Mouse (Mus musculus) layer of hippocampus, postnatal 25 days (tissue): ENCODE measurements around the gene Igsf9. TPM values are rescaled to one million over a fixed set of nuclear protein-coding genes. Genes with fewer than 3 reads are reported as not detected.

ENCODE experiments used
- DNase-seq, 2 experiments: peaks; one replicate each; pipeline ENCODE4 v3.0.0; 2022; ENCODE audit warnings: mixed read lengths in 2 of 2, low spot score in 1 of 2; ENCODE audit errors: extremely low spot score in 1 of 2
- total RNA-seq, 2 experiments: library from RNA; stranded (reverse); gene quantifications; 2 replicates each; pipeline ENCODE4 v1.2.3; 2021

Igsf9 gene
- total RNA-seq, 2 experiments from 2014 or later: 5.6 to 8.2 TPM

GRCm38 (mm10) chr1:172546062-172546461 is 64.5 kb downstream of the Igsf9 start:
- no peak for DNase-seq

Other genes starting within 250 kb of the Igsf9 start
- not detected for gene Atp1a4, start 223.4 kb upstream of the Igsf9 start, total RNA-seq
- gene Igsf8, start 220.1 kb upstream of the Igsf9 start, total RNA-seq: 100 to 1,000 TPM; 253 to 278 TPM
- gene Atp1a2, start 183.7 kb upstream of the Igsf9 start, total RNA-seq: 100 to 1,000 TPM; 592 to 599 TPM
- gene Kcnj9, start 152.5 kb upstream of the Igsf9 start, total RNA-seq: 10 to 100 TPM; 59.0 to 68.9 TPM
- gene Kcnj10, start 140.6 kb upstream of the Igsf9 start, total RNA-seq: 10 to 100 TPM; 84.0 to 88.1 TPM
- 1 to 10 TPM; 8.6 to 8.9 TPM for gene Pigm, start 105.2 kb upstream of the Igsf9 start, total RNA-seq
- not detected for gene Slamf9, start 6.4 kb upstream of the Igsf9 start, total RNA-seq
- 10 to 100 TPM; 10.4 to 12.1 TPM for gene Tagln2, start 18.3 kb downstream of the Igsf9 start, total RNA-seq
- 1 to 10 TPM; 3.1 to 3.9 TPM for gene Cfap45, start 39.0 kb downstream of the Igsf9 start, total RNA-seq
- under 1 TPM; 0.39 to 0.56 TPM for gene Vsig8, start 74.2 kb downstream of the Igsf9 start, total RNA-seq
- gene Slamf8, start 108.8 kb downstream of the Igsf9 start, total RNA-seq: not detected
- not detected for gene Fcrl6, start 120.8 kb downstream of the Igsf9 start, total RNA-seq
- 1 to 10 TPM; 6.8 to 8.8 TPM for gene Dusp23, start 151.2 kb downstream of the Igsf9 start, total RNA-seq
- not detected for gene Crp, start 216.3 kb downstream of the Igsf9 start, total RNA-seq